Mouse (Mus musculus) kidney, postnatal 0 days (tissue): ENCODE data around the gene Epha1. TPM values are rescaled to one million over a fixed set of nuclear protein-coding genes. Genes with fewer than 3 reads are reported as not detected.

Experiments used
- ATAC-seq: fragments of 200-750 bp; cut with Nextera tagmentation; replicated peaks from 2 replicates; pipeline ENCODE4 v1.8.0; 2017; ENCODE audit warnings: low read depth, moderate number of reproducible peaks, moderate TSS enrichment, moderate library complexity; ENCODE audit not compliant: low FRiP score
- DNase-seq: peaks from one replicate; pipeline ENCODE4 v3.0.0-alpha.2; 2016; ENCODE audit warnings: low spot score
- H3K27ac ChIP-seq: fragments of 300-500 bp; sonication (generic); 2 replicates; pipeline ENCODE4 v1.5.1; 2014; ENCODE audit warnings: mild to moderate bottlenecking
- H3K27me3 ChIP-seq: fragments of 300-500 bp; sonication (generic); 2 replicates; pipeline ENCODE4 v1.6.1; 2014; ENCODE audit warnings: low read length, mixed read lengths; ENCODE audit not compliant: insufficient read depth
- H3K36me3 ChIP-seq: fragments of 300-500 bp; sonication (generic); 2 replicates; pipeline ENCODE4 v1.6.1; 2014; ENCODE audit warnings: low read length, mixed read lengths; ENCODE audit not compliant: insufficient read depth
- H3K4me1 ChIP-seq: fragments of 300-500 bp; sonication (generic); replicated peaks from 2 replicates; pipeline ENCODE4 v1.6.1; 2014; ENCODE audit warnings: antibody characterized with exemption, low read length, mixed read lengths; ENCODE audit not compliant: insufficient read depth
- H3K4me2 ChIP-seq: fragments of 300-500 bp; sonication (generic); 2 replicates; pipeline ENCODE4 v1.6.1; 2014; ENCODE audit warnings: mild to moderate bottlenecking, low read length, moderate library complexity, mixed read lengths
- H3K4me3 ChIP-seq: fragments of 300-500 bp; sonication (generic); replicated peaks from 2 replicates; pipeline ENCODE4 v1.5.1; 2014; ENCODE audit warnings: low read depth, low read length
- H3K9ac ChIP-seq: fragments of 300-500 bp; sonication (generic); 2 replicates; pipeline ENCODE4 v1.6.1; 2014; ENCODE audit warnings: low read depth, low read length
- H3K9me3 ChIP-seq: fragments of 300-500 bp; sonication (generic); replicated peaks from 2 replicates; pipeline ENCODE4 v1.6.1; 2016; ENCODE audit warnings: low read length, inconsistent platforms, mixed read lengths
- CTCF ChIP-seq: IDR thresholded peaks from 2 replicates; pipeline ENCODE4 v1.5.1; 2016; ENCODE audit warnings: antibody characterized with exemption, low read depth, mild to moderate bottlenecking, moderate library complexity
- WGBS: fragments of 180-500 bp; shearing (Covaris S2); extraction: QIAGEN DNeasy Blood & Tissue Kit; methylation state at CpG from one replicate; pipeline ENCODE4 v1.1.7; 2014; 5-methylcytosine and 5-hydroxymethylcytosine counted together
- polyA plus RNA-seq: library from polyadenylated mRNA; unstranded; fragments of >200 nt; fragmentation: Nextera tagmentation; extraction: Ambion mirVana; gene quantifications from 2 replicates; pipeline ENCODE4 v1.2.1, GENCODE M21; 2015

Epha1 gene
- polyA plus RNA-seq, 1 experiment from 2014 or later = 6.6 TPM

DNA sequence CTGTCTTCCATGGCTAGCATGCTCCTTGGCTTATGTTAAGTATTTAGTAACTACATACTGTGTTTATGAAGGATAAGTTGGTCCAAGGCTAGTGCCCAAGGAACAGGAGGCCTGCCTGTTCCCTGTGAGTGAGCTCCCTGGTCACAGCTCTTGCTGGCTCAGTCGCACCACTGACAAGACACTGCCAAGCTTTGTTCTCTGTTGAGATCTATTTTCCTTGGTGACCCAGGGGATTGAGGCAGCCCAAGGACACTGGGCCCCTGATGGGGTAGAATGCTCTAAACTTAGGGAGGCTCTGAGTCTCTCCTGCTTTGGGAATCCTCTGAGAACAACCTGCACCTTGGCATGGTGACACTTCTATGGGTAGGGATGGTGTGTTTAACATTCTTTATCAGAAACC, 11.0 kb downstream of the Epha1 start:
- 80% methylated on average over 1 of the region's 1 CpGs for WGBS
- ATAC-seq (no peak), DNase-seq (no peak)
- Histone ChIP-seq H3K27me3 (no peaks in the 10 kb centered on the region), H3K4me1 (no peaks in the 10 kb centered on the region), H3K36me3 (peaks cover 35% of the 10 kb centered on the region), H3K9me3 (no peaks in the 10 kb centered on the region), H3K4me2 (no peak overlapping the region), H3K4me3 (no peak overlapping the region), H3K9ac (no peak overlapping the region), H3K27ac (no peak overlapping the region)
- no peak for TF ChIP-seq CTCF

DNA sequence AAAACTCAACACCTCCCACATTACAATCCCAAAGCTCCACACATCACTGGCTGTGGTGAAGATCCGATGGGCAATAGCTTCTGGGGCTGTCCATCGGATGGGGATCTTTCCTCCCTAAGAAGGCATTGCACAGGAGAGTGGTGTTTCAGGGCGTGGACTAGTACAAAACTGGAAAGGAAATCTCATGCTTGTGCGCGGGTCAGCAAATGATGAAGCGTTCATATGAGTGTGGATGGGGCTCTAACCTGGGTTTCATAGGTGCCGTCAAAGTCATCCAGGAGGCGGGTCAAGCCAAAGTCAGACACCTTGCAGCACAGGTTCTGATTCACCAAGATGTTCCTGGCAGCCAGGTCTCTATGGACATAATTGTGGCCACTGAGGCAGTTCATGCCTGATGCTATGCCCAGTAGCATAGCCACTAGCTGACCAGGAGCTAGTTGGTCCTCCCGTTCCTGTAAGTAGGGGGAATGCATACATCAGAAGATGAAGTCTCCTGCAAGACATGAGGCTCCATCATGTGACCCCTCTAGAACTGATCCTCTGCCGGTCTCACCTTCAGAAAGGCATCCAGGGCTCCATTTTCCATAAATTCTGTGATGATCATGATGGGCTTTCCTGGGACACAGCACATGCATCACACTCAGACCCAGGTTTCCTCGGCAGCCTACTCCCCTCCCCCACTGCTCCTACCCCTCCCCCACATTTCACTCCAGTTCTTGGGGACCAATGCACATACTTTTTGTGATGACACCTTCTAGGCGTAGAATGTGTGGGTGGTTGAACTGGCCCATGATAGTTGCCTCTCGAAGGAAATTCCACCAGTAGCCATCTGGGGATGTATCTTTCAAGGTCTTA, 11.8 kb downstream of the Epha1 start:
- H3K36me3 ChIP-seq = peaks cover 43% of the 10 kb centered on the region

DNA sequence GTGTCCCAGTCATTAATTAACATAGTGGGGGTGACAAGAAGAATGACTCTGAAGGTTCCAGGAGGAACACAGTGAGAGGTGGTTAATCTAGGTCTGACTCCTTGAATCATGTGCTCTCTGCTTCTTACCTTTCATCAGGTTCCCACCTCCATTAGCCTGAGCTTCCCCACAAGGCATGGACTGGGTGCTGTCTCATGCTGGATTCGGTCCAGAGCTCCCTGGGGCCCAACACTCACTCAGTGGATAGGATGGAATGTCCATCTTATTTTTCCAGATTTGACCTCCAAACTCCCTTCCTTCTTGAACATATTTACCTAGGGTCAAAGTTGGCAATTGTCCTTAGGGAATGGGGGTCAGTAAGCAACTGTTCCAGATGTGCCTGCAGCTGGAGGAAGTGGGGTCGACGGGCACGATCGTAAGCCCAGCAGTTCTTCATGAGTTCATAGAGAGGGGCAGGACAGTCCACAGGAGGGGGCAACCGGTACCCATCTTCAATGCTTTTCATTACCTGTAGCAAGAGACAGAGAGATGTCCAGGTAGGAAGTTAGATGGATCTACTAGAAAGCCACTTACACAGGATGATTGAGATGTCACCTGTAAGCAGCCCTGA, 12.7 kb downstream of the Epha1 start:
- DNase-seq (no peak), ATAC-seq (no peak)
- H3K9me3 ChIP-seq = no peaks in the 10 kb centered on the region
- peaks cover 50% of the 10 kb centered on the region for H3K36me3 ChIP-seq
- H3K27me3 ChIP-seq = no peaks in the 10 kb centered on the region
- 83% methylated on average over 6 of the region's 6 CpGs for WGBS
- H3K4me1 ChIP-seq = no peaks in the 10 kb centered on the region
- no peak for TF ChIP-seq CTCF
- no peak overlapping the region for H3K4me2 ChIP-seq
- no peak overlapping the region for H3K27ac ChIP-seq
- H3K4me3 ChIP-seq = no peak overlapping the region
- no peak overlapping the region for H3K9ac ChIP-seq

More for the DNA sequence above, 11.8 kb downstream of the Epha1 start:
- no peak for ATAC-seq
- Histone ChIP-seq H3K4me1 (no peaks in the 10 kb centered on the region), H3K4me3 (no peak overlapping the region), H3K9ac (no peak overlapping the region), H3K9me3 (no peaks in the 10 kb centered on the region), H3K4me2 (no peak overlapping the region), H3K27me3 (no peaks in the 10 kb centered on the region), H3K27ac (no peak overlapping the region)
- 87% methylated on average over 13 of the region's 13 CpGs for WGBS
- no peak for TF ChIP-seq CTCF
- no peak for DNase-seq

DNA sequence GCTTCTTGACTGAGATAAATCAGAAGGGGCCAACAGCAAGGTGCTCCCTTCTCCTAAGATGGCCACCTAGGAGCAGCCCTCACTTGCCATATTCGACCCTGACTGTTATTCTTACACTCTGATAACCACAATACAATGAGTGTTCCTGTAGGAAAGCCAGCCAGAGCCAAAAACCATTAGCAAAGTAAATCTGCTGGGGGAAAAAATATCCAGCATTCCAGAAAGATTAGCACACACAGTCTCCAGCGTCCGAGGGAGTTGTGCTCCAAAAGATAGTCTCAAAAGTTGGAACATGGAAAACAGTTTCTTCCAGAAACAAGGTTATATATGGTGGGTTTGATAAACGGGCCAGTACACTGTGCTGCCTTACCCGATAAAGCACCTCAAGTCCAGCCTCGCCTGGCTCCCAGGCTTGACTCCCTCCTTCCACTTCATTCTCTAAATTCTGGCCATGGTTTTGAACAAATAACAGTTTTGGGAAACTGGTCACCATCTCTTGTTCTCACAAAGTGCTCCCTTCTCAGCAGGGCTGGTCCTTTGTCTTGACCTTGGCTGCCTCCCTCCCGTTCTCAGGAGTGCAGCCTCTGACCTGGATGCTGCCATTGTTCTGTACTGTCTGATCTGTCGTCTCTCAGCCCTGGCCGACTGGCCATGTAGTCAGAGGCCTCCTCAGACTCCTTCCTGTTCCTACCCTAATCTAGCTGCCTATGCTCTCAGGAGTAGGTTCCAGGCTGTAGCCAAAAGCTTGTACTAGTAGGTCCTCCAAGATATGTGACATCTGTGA, 13.5 kb downstream of the Epha1 start:
- H3K4me2 ChIP-seq = no peak overlapping the region
- no peak for TF ChIP-seq CTCF
- 0 out of 2 replicates have a peak, but pooled peaks cover 2% of the 10 kb centered on the region for H3K4me1 ChIP-seq
- ATAC-seq (no peak), DNase-seq (no peak)
- H3K27me3 ChIP-seq = no peaks in the 10 kb centered on the region
- H3K36me3 ChIP-seq = peaks cover 50% of the 10 kb centered on the region
- no peak overlapping the region for H3K4me3 ChIP-seq
- peak overlapping the region; percentile 58; the same call in 1 of the 2 replicates for H3K27ac ChIP-seq
- H3K9ac ChIP-seq = no peak overlapping the region
- 63% methylated on average over 9 of the region's 9 CpGs for WGBS
- no peaks in the 10 kb centered on the region for H3K9me3 ChIP-seq

DNA sequence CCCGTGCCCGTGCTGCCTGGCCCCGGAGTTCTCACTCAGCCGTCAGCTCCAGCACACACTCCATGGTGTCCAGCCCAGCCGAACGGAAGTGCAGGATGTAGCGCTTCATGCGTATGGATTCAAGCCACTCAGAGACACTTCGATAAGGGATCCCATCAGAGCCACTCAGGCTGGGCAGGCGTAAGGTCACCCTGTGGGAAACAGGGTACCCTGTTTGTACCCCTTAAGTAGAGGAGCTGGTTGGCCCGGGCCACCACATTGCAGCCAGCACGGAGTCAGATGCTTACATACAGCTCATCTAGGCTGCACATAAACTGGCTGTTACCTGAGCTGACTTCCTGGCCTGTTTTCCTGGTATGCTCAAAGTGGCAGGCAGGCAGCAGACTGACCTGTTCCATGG, 14.2 kb downstream of the Epha1 start:
- peaks cover 8% of the 10 kb centered on the region for H3K4me1 ChIP-seq
- H3K9me3 ChIP-seq = no peaks in the 10 kb centered on the region
- peaks cover 50% of the 10 kb centered on the region for H3K36me3 ChIP-seq
- no peak for ATAC-seq
- H3K27me3 ChIP-seq = no peaks in the 10 kb centered on the region
- WGBS = 88% methylated on average over 12 of the region's 12 CpGs
- no peak overlapping the region for H3K9ac ChIP-seq
- no peak overlapping the region for H3K4me3 ChIP-seq
- H3K4me2 ChIP-seq = no peak overlapping the region
- H3K27ac ChIP-seq = no peak overlapping the region
- no peak for DNase-seq
- TF ChIP-seq CTCF = no peak

DNA sequence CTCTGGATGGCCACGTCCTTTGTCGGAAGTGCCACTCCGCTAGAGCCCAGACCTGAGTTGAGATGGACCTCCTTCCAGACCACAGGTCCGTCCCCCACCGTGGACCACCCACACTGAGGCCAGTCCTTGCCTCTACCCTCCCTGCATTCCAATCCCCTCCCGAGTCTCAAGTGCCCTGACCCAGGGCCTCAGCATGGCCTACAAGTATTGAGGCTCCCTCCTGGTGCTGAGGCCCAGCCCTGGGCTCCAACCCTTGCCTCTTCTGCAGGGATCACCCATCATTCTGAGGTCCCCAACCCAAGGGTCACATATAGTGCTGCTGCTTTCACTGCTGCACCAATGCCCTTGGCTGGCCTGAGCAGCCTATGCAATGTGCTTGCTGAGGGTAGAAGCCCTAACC, 15.2 kb downstream of the Epha1 start:
- no peak for ATAC-seq
- no peak overlapping the region for H3K27ac ChIP-seq

More for the DNA sequence above, 15.2 kb downstream of the Epha1 start:
- no peaks in the 10 kb centered on the region for H3K9me3 ChIP-seq
- H3K4me3 ChIP-seq = no peak overlapping the region
- no peak overlapping the region for H3K9ac ChIP-seq
- no peak for DNase-seq
- peaks cover 16% of the 10 kb centered on the region for H3K4me1 ChIP-seq
- peaks cover 50% of the 10 kb centered on the region for H3K36me3 ChIP-seq
- 50% methylated on average over 6 of the region's 6 CpGs for WGBS
- no peak for TF ChIP-seq CTCF
- H3K4me2 ChIP-seq = no peak overlapping the region
- no peaks in the 10 kb centered on the region for H3K27me3 ChIP-seq
